Mouse (Mus musculus): ENCODE data around the gene Tango6. TPM values are rescaled to one million over a fixed set of nuclear protein-coding genes. Genes with fewer than 3 reads are reported as not detected.

The Tango6 gene
- 1 to 10 TPM; 4.6 to 5.6 TPM for polyA plus RNA-seq (2012; fragmentation: generic; extraction: Trizol)

GRCm38 (mm10) chr8:106682971-106683668 lies at the start of gene Tango6:
Tango6 (plus strand) TSS chr8:106683068.

GRCm38 (mm10) chr8:106870051-106870450 lies 187.2 kb downstream of the Tango6 start, which contains the start of gene Has3:
Has3 (plus strand) TSS chr8:106870242.

GRCm38 (mm10) chr8:106893481-106894156 lies 210.8 kb downstream of the Tango6 start, which contains the start of gene Utp4:
Utp4 (plus strand) TSS chr8:106893636.

Other genes with a start within 250 kb of the Tango6 start
- not detected for gene 6030452D12Rik, start 182.5 kb upstream of the Tango6 start, polyA plus RNA-seq (2012; fragmentation: generic; extraction: Trizol)
- gene Cdh3, start 172.2 kb upstream of the Tango6 start, polyA plus RNA-seq (2012; fragmentation: generic; extraction: Trizol) = not detected
- 100 to 1,000 TPM; 171 to 248 TPM for gene Gm10073, start 109.6 kb upstream of the Tango6 start, polyA plus RNA-seq (2012; fragmentation: generic; extraction: Trizol)
- gene Cdh1, start 79.7 kb upstream of the Tango6 start, polyA plus RNA-seq (2012; fragmentation: generic; extraction: Trizol) = under 1 TPM in 1 of 2 experiments, not detected in 1; 0.12 TPM
- under 1 TPM; 0.01 to 0.58 TPM for gene Has3, start 187.2 kb downstream of the Tango6 start, polyA plus RNA-seq (2012; fragmentation: generic; extraction: Trizol)
- gene Utp4, start 210.6 kb downstream of the Tango6 start, polyA plus RNA-seq (2012; fragmentation: generic; extraction: Trizol) = 10 to 100 TPM; 18.7 to 21.2 TPM

Measured in C3H10T1/2 (cell line).